Mouse (Mus musculus) hindbrain, embryonic 12.5 days (tissue): ENCODE data around the gene E130208F15Rik. TPM values are rescaled to one million over a fixed set of nuclear protein-coding genes. Genes with fewer than 3 reads are reported as not detected.
A peak's percentile ranks its signal among the peaks of the same experiment; 100 is the strongest.

Experiments used
- ATAC-seq: fragments of 200-750 bp; cut with Nextera tagmentation; 2 replicates; pipeline ENCODE4 v1.8.0; 2017; ENCODE audit warnings: moderate TSS enrichment; ENCODE audit not compliant: low FRiP score
- H3K27ac ChIP-seq: fragments of 300-500 bp; sonication (generic); 2 replicates; pipeline ENCODE4 v1.5.1; 2016; ENCODE audit warnings: mild to moderate bottlenecking
- H3K27me3 ChIP-seq: fragments of 300-500 bp; sonication (generic); 2 replicates; pipeline ENCODE4 v1.6.1; 2016; ENCODE audit warnings: mild to moderate bottlenecking
- H3K36me3 ChIP-seq: fragments of 300-500 bp; sonication (generic); 2 replicates; pipeline ENCODE4 v1.6.1; 2016; ENCODE audit warnings: mild to moderate bottlenecking
- H3K4me1 ChIP-seq: fragments of 300-500 bp; sonication (generic); 2 replicates; pipeline ENCODE4 v1.6.1; 2016
- H3K4me2 ChIP-seq: fragments of 300-500 bp; sonication (generic); replicated peaks from 2 replicates; pipeline ENCODE4 v1.6.1; 2016; ENCODE audit warnings: mild to moderate bottlenecking
- H3K4me3 ChIP-seq: fragments of 300-500 bp; sonication (generic); 2 replicates; pipeline ENCODE4 v1.5.1; 2016; ENCODE audit warnings: mild to moderate bottlenecking
- H3K9ac ChIP-seq: fragments of 300-500 bp; sonication (generic); 2 replicates; pipeline ENCODE4 v1.6.1; 2016; ENCODE audit warnings: mild to moderate bottlenecking, moderate library complexity
- H3K9me3 ChIP-seq: fragments of 300-500 bp; sonication (generic); replicated peaks from 2 replicates; pipeline ENCODE4 v1.6.1; 2016; ENCODE audit warnings: mild to moderate bottlenecking
- WGBS: fragments of 180-500 bp; shearing (Covaris S2); methylation state at CpG from one replicate; pipeline ENCODE4 v1.1.7; 2016; 5-methylcytosine and 5-hydroxymethylcytosine counted together
- polyA plus RNA-seq: library from polyadenylated mRNA; unstranded; fragments of >200 nt; fragmentation: Nextera tagmentation; extraction: Ambion mirVana; gene quantifications from 2 replicates; pipeline ENCODE4 v1.2.1, GENCODE M21; 2016

Gene E130208F15Rik
- polyA plus RNA-seq, 1 experiment from 2014 or later = 0.49 TPM

DNA sequence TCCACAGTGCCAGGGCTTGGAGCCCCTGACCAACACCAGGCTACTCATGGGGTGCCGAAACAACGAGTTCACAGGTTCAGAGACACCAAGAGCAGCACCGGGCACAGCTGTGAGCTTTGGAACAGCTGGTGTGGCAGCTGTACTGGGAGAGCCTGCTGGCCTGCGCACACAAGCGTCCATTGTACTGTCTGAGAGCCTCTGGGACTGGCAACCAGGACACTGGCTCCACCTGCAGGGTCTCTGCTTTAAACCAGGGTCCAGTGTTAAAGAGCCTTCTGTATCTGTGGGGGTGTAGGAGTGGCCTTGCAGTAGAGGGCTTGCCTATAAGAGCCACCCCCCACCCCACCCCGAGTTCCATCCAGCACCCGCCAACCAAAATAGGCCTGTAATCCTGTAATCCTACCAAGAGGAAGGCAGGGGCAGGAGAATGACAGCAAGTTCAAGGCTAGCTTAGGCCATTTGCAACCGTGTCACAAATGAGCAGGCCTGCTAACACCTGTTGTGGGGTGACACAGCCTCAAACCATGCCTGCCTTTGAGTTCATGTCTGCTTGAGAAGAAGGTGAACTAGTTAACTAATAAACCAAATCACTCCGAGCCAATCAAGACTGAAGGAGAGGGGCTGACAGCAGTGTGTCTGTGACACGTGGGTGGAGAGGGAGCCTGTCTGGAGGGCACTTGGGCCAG lies 31.7 kb upstream of the E130208F15Rik start:
- H3K36me3 ChIP-seq = peaks cover 14% of the 10 kb centered on the region
- H3K9ac ChIP-seq = no peak overlapping the region
- no peak overlapping the region for H3K4me3 ChIP-seq
- 58% methylated on average over 10 of the region's 10 CpGs for WGBS
- peaks cover 35% of the 10 kb centered on the region for H3K4me1 ChIP-seq
- peak; percentile 16; the same call in 1 of the 2 replicates for ATAC-seq
- no peak overlapping the region; the same call in 1 of the 2 replicates for H3K4me2 ChIP-seq
- H3K27me3 ChIP-seq = no peaks in the 10 kb centered on the region
- H3K27ac ChIP-seq = peak overlapping the region; percentile 23; the same call in 1 of the 2 replicates
- H3K9me3 ChIP-seq = no peaks in the 10 kb centered on the region

DNA sequence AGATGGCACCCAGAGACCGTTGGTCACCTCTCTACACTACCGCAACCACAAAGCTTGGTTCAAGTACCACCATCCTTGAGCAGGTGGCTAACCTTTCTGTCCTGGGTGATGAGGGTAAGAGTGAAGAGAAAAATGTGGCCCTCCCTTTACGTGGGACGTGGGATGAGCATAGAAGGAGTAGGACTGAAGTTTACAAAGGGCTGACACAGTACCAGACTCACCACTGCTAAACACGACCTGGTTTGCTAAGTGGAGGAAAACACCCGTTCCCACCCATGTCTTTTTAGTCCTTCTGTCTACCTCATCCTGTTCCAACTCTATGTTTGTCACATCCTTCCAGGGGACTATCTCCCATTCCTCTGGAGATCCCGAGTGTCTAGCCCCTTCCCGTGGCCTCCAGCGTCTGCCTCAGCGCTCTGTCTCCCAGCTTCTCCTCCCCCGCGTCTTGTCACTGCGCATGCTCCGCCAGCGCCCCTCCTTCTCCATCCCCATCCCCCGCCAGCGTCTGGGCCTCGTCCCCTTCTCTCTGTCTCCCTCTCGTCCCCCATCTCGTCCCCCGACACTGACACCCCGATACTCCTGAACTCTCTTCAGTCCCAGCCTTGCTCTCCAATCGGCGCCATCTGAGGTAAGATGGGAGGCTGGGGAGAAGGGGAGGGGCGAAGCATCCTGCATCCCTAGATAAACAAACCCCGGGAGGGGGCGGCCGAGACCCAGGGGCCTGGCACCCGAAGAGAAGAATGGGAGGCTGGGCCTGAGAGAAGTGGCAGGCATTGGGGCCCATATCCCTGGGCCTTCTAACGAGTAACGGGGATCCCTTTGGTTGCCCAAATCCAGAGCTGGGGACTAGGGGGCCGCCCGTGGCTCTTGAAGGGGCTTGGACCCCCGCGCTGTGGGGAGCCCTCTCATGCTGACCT lies 30.1 kb upstream of the E130208F15Rik start, which contains the start of gene Clip3:
Gene Clip3 (plus strand): TSS at position 514 of the 917 bp plus-strand sequence.
- Histone ChIP-seq H3K4me1 (peaks cover 35% of the 10 kb centered on the region), H3K9ac (peak within 1 kb of the TSS; percentile 87), H3K27me3 (no peaks in the 10 kb centered on the region), H3K4me3 (peak within 1 kb of the TSS; percentile 56), H3K36me3 (peaks cover 30% of the 10 kb centered on the region), H3K27ac (peak within 1 kb of the TSS; percentile 78), H3K4me2 (peak within 1 kb of the TSS; percentile 70), H3K9me3 (no peaks in the 10 kb centered on the region)
- peak; percentile 84 for ATAC-seq
- WGBS = 7% methylated on average over 35 of the region's 35 CpGs

- WGBS = 86% methylated on average over 13 of the region's 13 CpGs
- no peak overlapping the region for H3K27ac ChIP-seq
- no peak for ATAC-seq
- H3K9ac ChIP-seq = no peak overlapping the region
- H3K4me3 ChIP-seq = no peak overlapping the region
- peaks cover 53% of the 10 kb centered on the region for H3K36me3 ChIP-seq
- no peaks in the 10 kb centered on the region for H3K9me3 ChIP-seq
- H3K4me2 ChIP-seq = 0 out of 2 replicates have a peak overlapping the region, but pooled peaks have one; percentile 12
- no peaks in the 10 kb centered on the region for H3K27me3 ChIP-seq
- H3K4me1 ChIP-seq = peaks cover 35% of the 10 kb centered on the region
Observed at GRCm38 (mm10) chr7:30293795-30294194, 27.7 kb upstream of the E130208F15Rik start.

GRCm38 (mm10) chr7:30294296-30294695 lies 27.2 kb upstream of the E130208F15Rik start:
- Histone ChIP-seq H3K27me3 (no peaks in the 10 kb centered on the region), H3K4me1 (peaks cover 33% of the 10 kb centered on the region), H3K27ac (no peak overlapping the region), H3K4me2 (no peak overlapping the region), H3K9me3 (no peaks in the 10 kb centered on the region), H3K4me3 (no peak overlapping the region), H3K36me3 (peaks cover 58% of the 10 kb centered on the region), H3K9ac (no peak overlapping the region)
- ATAC-seq = no peak
- 91% methylated on average over 5 of the region's 5 CpGs for WGBS

GRCm38 (mm10) chr7:30295103-30295502 lies 26.4 kb upstream of the E130208F15Rik start:
- H3K4me2 ChIP-seq = no peak overlapping the region

GRCm38 (mm10) chr7:30296816-30297215 lies 24.7 kb upstream of the E130208F15Rik start:
- Histone ChIP-seq H3K27ac (no peak overlapping the region), H3K36me3 (peaks cover 78% of the 10 kb centered on the region), H3K27me3 (no peaks in the 10 kb centered on the region), H3K9ac (no peak overlapping the region), H3K4me3 (no peak overlapping the region), H3K4me1 (peaks cover 23% of the 10 kb centered on the region), H3K4me2 (no peak overlapping the region), H3K9me3 (no peaks in the 10 kb centered on the region)
- WGBS = 95% methylated on average over 15 of the region's 15 CpGs
- ATAC-seq = no peak

More at GRCm38 (mm10) chr7:30295103-30295502, 26.4 kb upstream of the E130208F15Rik start:
- Histone ChIP-seq H3K27me3 (no peaks in the 10 kb centered on the region), H3K4me3 (no peak overlapping the region), H3K9me3 (no peaks in the 10 kb centered on the region), H3K36me3 (peaks cover 66% of the 10 kb centered on the region), H3K27ac (no peak overlapping the region), H3K9ac (no peak overlapping the region), H3K4me1 (peaks cover 27% of the 10 kb centered on the region)
- 74% methylated on average over 10 of the region's 10 CpGs for WGBS
- ATAC-seq = no peak

- Histone ChIP-seq H3K4me1 (peaks cover 22% of the 10 kb centered on the region), H3K27ac (no peak overlapping the region), H3K9me3 (no peaks in the 10 kb centered on the region), H3K27me3 (no peaks in the 10 kb centered on the region), H3K4me3 (no peak overlapping the region), H3K4me2 (no peak overlapping the region), H3K9ac (no peak overlapping the region), H3K36me3 (peaks cover 82% of the 10 kb centered on the region)
- no peak for ATAC-seq
- WGBS = 86% methylated on average over 16 of the region's 16 CpGs
Observed at GRCm38 (mm10) chr7:30297266-30297665, 24.3 kb upstream of the E130208F15Rik start.

GRCm38 (mm10) chr7:30300914-30301313 lies 20.6 kb upstream of the E130208F15Rik start:
- WGBS = 54% methylated on average over 3 of the region's 3 CpGs
- H3K27ac ChIP-seq = no peak overlapping the region
- H3K27me3 ChIP-seq = no peaks in the 10 kb centered on the region
- no peak for ATAC-seq
- peaks cover 80% of the 10 kb centered on the region for H3K36me3 ChIP-seq
- no peak overlapping the region for H3K4me2 ChIP-seq
- H3K4me3 ChIP-seq = no peak overlapping the region
- no peaks in the 10 kb centered on the region; the same call in 1 of the 2 replicates for H3K9me3 ChIP-seq
- no peaks in the 10 kb centered on the region for H3K4me1 ChIP-seq
- H3K9ac ChIP-seq = no peak overlapping the region

GRCm38 (mm10) chr7:30306083-30306779 lies 15.3 kb upstream of the E130208F15Rik start:
- Histone ChIP-seq H3K27ac (0 out of 2 replicates have a peak overlapping the region, but pooled peaks have one; percentile 26), H3K36me3 (peaks cover 53% of the 10 kb centered on the region), H3K9me3 (no peaks in the 10 kb centered on the region; the same call in 1 of the 2 replicates), H3K9ac (no peak overlapping the region), H3K4me1 (peaks cover 17% of the 10 kb centered on the region), H3K27me3 (no peaks in the 10 kb centered on the region), H3K4me3 (no peak overlapping the region), H3K4me2 (no peak overlapping the region)
- no peak for ATAC-seq
- 91% methylated on average over 16 of the region's 16 CpGs for WGBS

DNA sequence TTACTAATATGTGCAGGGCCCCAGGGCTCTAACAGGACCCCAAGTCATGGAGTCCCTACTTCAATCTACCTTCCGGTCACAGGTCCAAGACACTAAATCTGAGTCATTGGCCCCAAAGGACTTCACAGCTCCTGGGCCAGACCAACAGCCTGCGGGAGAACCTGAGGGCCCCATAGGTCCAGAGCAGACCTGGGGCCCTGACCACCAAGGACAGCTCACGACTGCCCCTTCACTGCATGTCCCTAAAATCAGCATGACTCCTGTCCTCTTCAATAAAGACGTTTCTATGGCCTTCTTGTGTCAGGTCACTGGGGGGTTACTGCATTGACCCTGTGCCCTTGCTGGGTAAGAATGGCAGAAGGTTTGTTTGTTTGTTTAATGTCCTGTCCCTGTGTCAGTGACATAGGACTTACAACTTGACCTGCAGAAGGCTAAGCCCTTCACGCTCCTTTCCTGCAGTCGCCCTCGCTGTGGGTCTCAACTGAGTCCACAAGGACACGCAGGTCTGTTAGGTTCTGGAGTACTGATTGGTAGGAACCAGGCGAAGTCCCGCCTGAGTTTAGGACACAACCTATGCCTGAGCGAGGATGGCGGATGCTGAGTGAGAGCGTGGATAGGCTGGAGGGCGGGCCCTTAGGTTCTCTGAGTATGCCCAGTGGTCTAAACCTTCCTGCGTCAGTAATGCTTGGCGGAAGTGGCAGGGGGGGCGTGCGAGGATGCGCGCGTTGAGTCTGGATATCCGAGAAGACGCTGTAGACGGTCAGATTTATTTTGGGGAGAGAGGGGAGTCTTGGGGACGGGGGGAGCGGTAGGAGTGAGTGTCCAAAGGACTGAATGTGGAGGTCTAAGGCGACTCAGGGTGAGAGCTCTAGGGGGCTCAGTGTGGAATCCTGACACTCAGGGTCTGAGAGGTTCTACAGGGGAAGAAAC lies 13.2 kb upstream of the E130208F15Rik start, which contains the start of gene Alkbh6:
Gene Alkbh6 (plus strand): TSS at position 642 of the 930 bp plus-strand sequence.
- Histone ChIP-seq H3K4me2 (peak within 1 kb of the TSS; percentile 92), H3K27ac (peak within 1 kb of the TSS; percentile 60), H3K4me1 (peaks cover 17% of the 10 kb centered on the region), H3K4me3 (peak within 1 kb of the TSS; percentile 66), H3K27me3 (no peaks in the 10 kb centered on the region), H3K9ac (peak within 1 kb of the TSS; percentile 74), H3K36me3 (peaks cover 45% of the 10 kb centered on the region), H3K9me3 (no peaks in the 10 kb centered on the region; the same call in 1 of the 2 replicates)
- 4% methylated on average over 27 of the region's 27 CpGs for WGBS
- peak; percentile 99 for ATAC-seq
